Mouse (Mus musculus): Measurements from ENCODE around the gene Acss2. TPM values are rescaled to one million over a fixed set of nuclear protein-coding genes. Genes with fewer than 3 reads are reported as not detected.
"Not testable (repeated sequence)": the region's sequence is repeated elsewhere in the genome, so short reads cannot be mapped to it uniquely, and the experiment has no call there.

Acss2 gene
- polyA plus RNA-seq, 1 experiment, result 3.1 TPM

- Histone ChIP-seq H3K4me3 (ENCODE audit: insufficient read depth, poor library complexity, severe bottlenecking) (no peak overlapping the region), H3K27me3 (ENCODE audit: control insufficient read depth, insufficient read depth, insufficient read length) (no peaks in the 10 kb centered on the region), H3ac (ENCODE audit: control insufficient read depth, insufficient read length, low read depth) (no peak overlapping the region), H3K36me3 (ENCODE audit: control insufficient read depth, insufficient read depth) (no peaks in the 10 kb centered on the region), H3K79me3 (ENCODE audit: low read depth) (no peaks in the 10 kb centered on the region), H3K79me2 (ENCODE audit: control insufficient read depth, insufficient read depth) (no peaks in the 10 kb centered on the region)
- TF ChIP-seq USF1 (IDR thresholded peaks at IDR 0.05; ENCODE audit: low read depth), result no peak
Observed at GRCm38 (mm10) chr2:155527367-155527766, 9.6 kb downstream of the Acss2 start.

- H3ac ChIP-seq (ENCODE audit: control insufficient read depth, insufficient read length, low read depth), result no peak overlapping the region
- no peaks in the 10 kb centered on the region for H3K36me3 ChIP-seq (ENCODE audit: control insufficient read depth, insufficient read depth)
- H3K4me3 ChIP-seq (ENCODE audit: insufficient read depth, poor library complexity, severe bottlenecking), result no peak overlapping the region
- H3K27me3 ChIP-seq (ENCODE audit: control insufficient read depth, insufficient read depth, insufficient read length), result no peaks in the 10 kb centered on the region
- H3K79me2 ChIP-seq (ENCODE audit: control insufficient read depth, insufficient read depth), result no peaks in the 10 kb centered on the region
- TF ChIP-seq USF1 (IDR thresholded peaks at IDR 0.05; ENCODE audit: low read depth) (no peak), MAX (IDR thresholded peaks at IDR 0.05) (no peak), MYOD1 (IDR thresholded peaks at IDR 0.05; ENCODE audit: control insufficient read depth, insufficient read length, low read depth) (no peak), MYOG (IDR thresholded peaks at IDR 0.05; ENCODE audit: control insufficient read depth, extremely low read depth, insufficient read length) (no peak), FOSL1 (IDR thresholded peaks at IDR 0.05; ENCODE audit: insufficient read depth, low read length, poor library complexity, severe bottlenecking) (no peak), CTCF (IDR thresholded peaks at IDR 0.05; ENCODE audit: control insufficient read depth, insufficient read depth, insufficient read length) (no peak), CEBPB (IDR thresholded peaks at IDR 0.05; ENCODE audit: low read depth) (no peak)
- H3K79me3 ChIP-seq (ENCODE audit: low read depth), result no peaks in the 10 kb centered on the region
Observed at GRCm38 (mm10) chr2:155536292-155536691, 18.5 kb downstream of the Acss2 start.

- H3ac ChIP-seq (ENCODE audit: control insufficient read depth, insufficient read length, low read depth), result no peak overlapping the region
- TF ChIP-seq MYOG (IDR thresholded peaks at IDR 0.05; ENCODE audit: control insufficient read depth, extremely low read depth, insufficient read length) (no peak), USF1 (IDR thresholded peaks at IDR 0.05; ENCODE audit: low read depth) (no peak), MAX (IDR thresholded peaks at IDR 0.05) (no peak)
- H3K27me3 ChIP-seq (ENCODE audit: control insufficient read depth, insufficient read depth, insufficient read length), result peaks cover 3% of the 10 kb centered on the region
- no peaks in the 10 kb centered on the region for H3K79me3 ChIP-seq (ENCODE audit: low read depth)
- H3K36me3 ChIP-seq (ENCODE audit: control insufficient read depth, insufficient read depth), result no peaks in the 10 kb centered on the region
- H3K4me3 ChIP-seq (ENCODE audit: insufficient read depth, poor library complexity, severe bottlenecking), result no peak overlapping the region
- H3K79me2 ChIP-seq (ENCODE audit: control insufficient read depth, insufficient read depth), result no peaks in the 10 kb centered on the region
Observed at GRCm38 (mm10) chr2:155537761-155538462, 20.2 kb downstream of the Acss2 start.

DNA sequence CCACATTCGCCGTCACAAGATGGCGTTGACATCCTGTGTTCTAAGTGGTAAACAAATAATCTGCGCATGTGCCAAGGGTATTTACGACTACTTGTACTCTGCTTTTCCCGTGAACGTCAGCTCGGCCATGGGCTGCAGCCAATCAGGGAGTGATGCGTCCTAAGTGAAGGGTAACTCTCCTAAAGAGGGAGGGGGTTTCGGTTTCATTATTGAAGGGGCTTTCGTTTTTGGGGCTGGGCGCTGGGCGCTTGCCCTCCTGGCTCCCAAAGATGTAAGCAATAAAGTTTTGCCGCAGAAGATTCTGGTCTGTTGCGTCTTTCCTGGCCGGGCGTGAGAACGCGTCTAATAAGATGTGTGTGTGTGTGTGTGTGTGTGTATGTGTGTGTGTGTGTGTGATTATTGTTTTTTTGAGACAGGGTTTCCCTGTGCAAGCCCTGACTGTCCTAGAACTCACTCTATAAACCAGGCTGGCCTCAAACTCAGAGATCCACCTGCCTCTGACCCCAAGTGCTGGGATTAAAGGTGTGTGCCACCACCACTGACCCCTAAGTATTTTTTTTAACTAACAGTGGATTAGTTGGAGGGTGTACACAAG is 20.8 kb downstream of the Acss2 start:
- H3K27me3 ChIP-seq (ENCODE audit: control insufficient read depth, insufficient read depth, insufficient read length); H3K36me3 ChIP-seq (ENCODE audit: control insufficient read depth, insufficient read depth); H3K4me3 ChIP-seq (ENCODE audit: insufficient read depth, poor library complexity, severe bottlenecking); H3ac ChIP-seq (ENCODE audit: control insufficient read depth, insufficient read length, low read depth); H3K79me3 ChIP-seq (ENCODE audit: low read depth); H3K79me2 ChIP-seq (ENCODE audit: control insufficient read depth, insufficient read depth): not testable (repeated sequence)

- Histone ChIP-seq H3K79me3 (ENCODE audit: low read depth) (no peaks in the 10 kb centered on the region), H3ac (ENCODE audit: control insufficient read depth, insufficient read length, low read depth) (no peak overlapping the region), H3K4me3 (ENCODE audit: insufficient read depth, poor library complexity, severe bottlenecking) (no peak overlapping the region), H3K27me3 (ENCODE audit: control insufficient read depth, insufficient read depth, insufficient read length) (peaks cover 3% of the 10 kb centered on the region), H3K36me3 (ENCODE audit: control insufficient read depth, insufficient read depth) (no peaks in the 10 kb centered on the region), H3K79me2 (ENCODE audit: control insufficient read depth, insufficient read depth) (no peaks in the 10 kb centered on the region)
- TF ChIP-seq CEBPB (IDR thresholded peaks at IDR 0.05; ENCODE audit: low read depth) (no peak), CTCF (IDR thresholded peaks at IDR 0.05; ENCODE audit: control insufficient read depth, insufficient read depth, insufficient read length) (no peak), MAX (IDR thresholded peaks at IDR 0.05) (no peak), FOSL1 (IDR thresholded peaks at IDR 0.05; ENCODE audit: insufficient read depth, low read length, poor library complexity, severe bottlenecking) (no peak), USF1 (IDR thresholded peaks at IDR 0.05; ENCODE audit: low read depth) (no peak), MYOD1 (IDR thresholded peaks at IDR 0.05; ENCODE audit: control insufficient read depth, insufficient read length, low read depth) (no peak), MYOG (IDR thresholded peaks at IDR 0.05; ENCODE audit: control insufficient read depth, extremely low read depth, insufficient read length) (no peak)
Observed at GRCm38 (mm10) chr2:155539696-155540095, 21.9 kb downstream of the Acss2 start.

- Histone ChIP-seq H3ac (ENCODE audit: control insufficient read depth, insufficient read length, low read depth) (no peak overlapping the region), H3K36me3 (ENCODE audit: control insufficient read depth, insufficient read depth) (no peaks in the 10 kb centered on the region), H3K4me3 (ENCODE audit: insufficient read depth, poor library complexity, severe bottlenecking) (no peak overlapping the region), H3K79me3 (ENCODE audit: low read depth) (no peaks in the 10 kb centered on the region), H3K79me2 (ENCODE audit: control insufficient read depth, insufficient read depth) (no peaks in the 10 kb centered on the region), H3K27me3 (ENCODE audit: control insufficient read depth, insufficient read depth, insufficient read length) (peaks cover 3% of the 10 kb centered on the region)
- TF ChIP-seq CEBPB (IDR thresholded peaks at IDR 0.05; ENCODE audit: low read depth) (no peak), FOSL1 (IDR thresholded peaks at IDR 0.05; ENCODE audit: insufficient read depth, low read length, poor library complexity, severe bottlenecking) (no peak), USF1 (IDR thresholded peaks at IDR 0.05; ENCODE audit: low read depth) (no peak), MYOD1 (IDR thresholded peaks at IDR 0.05; ENCODE audit: control insufficient read depth, insufficient read length, low read depth) (no peak), MYOG (IDR thresholded peaks at IDR 0.05; ENCODE audit: control insufficient read depth, extremely low read depth, insufficient read length) (no peak), CTCF (IDR thresholded peaks at IDR 0.05; ENCODE audit: control insufficient read depth, insufficient read depth, insufficient read length) (no peak), MAX (IDR thresholded peaks at IDR 0.05) (no peak)
Observed at GRCm38 (mm10) chr2:155540822-155541458, 23.2 kb downstream of the Acss2 start.
